Mouse (Mus musculus): ENCODE data around the gene Selenon. TPM values are rescaled to one million over a fixed set of nuclear protein-coding genes. Genes with fewer than 3 reads are reported as not detected.

Selenon gene
- total and polyA plus RNA-seq, 2 experiments = 0.74 to 2.4 TPM

DNA sequence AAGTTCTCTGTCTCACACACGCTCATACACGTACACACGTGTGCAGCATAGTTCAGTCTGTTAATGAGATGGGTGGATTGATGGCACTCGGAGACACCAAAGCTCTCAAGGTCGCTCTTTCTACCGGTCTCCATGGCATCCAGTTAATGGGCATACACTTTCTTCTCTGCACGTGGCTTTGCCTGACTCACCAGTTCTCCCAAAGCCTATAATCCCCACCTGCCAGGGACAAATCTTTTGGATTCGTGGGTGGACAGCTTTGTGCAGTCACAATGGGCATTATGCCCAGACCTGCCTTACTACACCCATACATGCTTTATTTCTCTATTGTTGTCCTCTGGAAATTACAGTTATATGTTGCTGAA, 16.2 kb downstream of the Selenon start:
- Histone ChIP-seq H3K27me3 (ENCODE audit: control insufficient read depth, insufficient read depth, low read length) (no peaks in the 10 kb centered on the region), H3K36me3 (ENCODE audit: control insufficient read depth, insufficient read depth, low read length) (peaks cover 6% of the 10 kb centered on the region; the same call in 1 of the 2 replicates), H3K9ac (ENCODE audit: low read depth, low read length) (peak overlapping the region; percentile 44), H3K4me3 (ENCODE audit: insufficient read depth, low read depth, low read length) (peak overlapping the region; percentile 38), H3K27ac (replicated peaks; ENCODE audit: insufficient read depth, low read depth, low read length) (0 out of 2 replicates have a peak overlapping the region, but pooled peaks have one; percentile 24), H3K79me2 (ENCODE audit: control insufficient read depth, insufficient read depth, low read length) (peaks cover 5% of the 10 kb centered on the region), H3K4me1 (ENCODE audit: control insufficient read depth, insufficient read depth, low read length) (peaks cover 10% of the 10 kb centered on the region)
- TF ChIP-seq POLR2A (IDR thresholded peaks at IDR 0.05; ENCODE audit: extremely low read depth, insufficient read depth, low read length) (no peak), CTCF (IDR thresholded peaks at IDR 0.05; ENCODE audit: low read depth, low read length) (no peak)
- WGBS = 2% methylated on average over 8 of the region's 8 CpGs
- peak; percentile 16 for DNase-seq (ENCODE audit: extremely low read depth, low read depth, low spot score)

GRCm38 (mm10) chr4:134534932-134535786, 16.8 kb downstream of the Selenon start, which contains the start of gene Mtfr1l:
Gene Mtfr1l (minus strand): TSS chr4:134535387.
- TF ChIP-seq POLR2A (IDR thresholded peaks at IDR 0.05; ENCODE audit: extremely low read depth, insufficient read depth, low read length) = peak; percentile 65
- TF ChIP-seq CTCF (IDR thresholded peaks at IDR 0.05; ENCODE audit: low read depth, low read length) = 0 out of 2 replicates have a peak, but pooled peaks have one; percentile 8
- peak within 1 kb of the TSS; percentile 80 for H3K27ac ChIP-seq (replicated peaks; ENCODE audit: insufficient read depth, low read depth, low read length)
- H3K27me3 ChIP-seq (ENCODE audit: control insufficient read depth, insufficient read depth, low read length) = no peaks in the 10 kb centered on the region
- peaks cover 10% of the 10 kb centered on the region for H3K4me1 ChIP-seq (ENCODE audit: control insufficient read depth, insufficient read depth, low read length)
- peaks cover 5% of the 10 kb centered on the region for H3K79me2 ChIP-seq (ENCODE audit: control insufficient read depth, insufficient read depth, low read length)
- WGBS = under 1% methylated on average over 71 of the region's 71 CpGs
- peak within 1 kb of the TSS; percentile 96 for H3K4me3 ChIP-seq (ENCODE audit: insufficient read depth, low read depth, low read length)
- H3K9ac ChIP-seq (ENCODE audit: low read depth, low read length) = peak within 1 kb of the TSS; percentile 92
- peak; percentile 88 for DNase-seq (ENCODE audit: extremely low read depth, low read depth, low spot score)
- H3K36me3 ChIP-seq (ENCODE audit: control insufficient read depth, insufficient read depth, low read length) = peaks cover 12% of the 10 kb centered on the region

GRCm38 (mm10) chr4:134534124-134534886, 17.7 kb downstream of the Selenon start:
- H3K4me3 ChIP-seq (ENCODE audit: insufficient read depth, low read depth, low read length) = peak overlapping the region; percentile 96
- H3K79me2 ChIP-seq (ENCODE audit: control insufficient read depth, insufficient read depth, low read length) = peaks cover 5% of the 10 kb centered on the region
- peak overlapping the region; percentile 80 for H3K27ac ChIP-seq (replicated peaks; ENCODE audit: insufficient read depth, low read depth, low read length)
- peak overlapping the region; percentile 92 for H3K9ac ChIP-seq (ENCODE audit: low read depth, low read length)
- peaks cover 10% of the 10 kb centered on the region for H3K4me1 ChIP-seq (ENCODE audit: control insufficient read depth, insufficient read depth, low read length)
- peaks cover 20% of the 10 kb centered on the region for H3K36me3 ChIP-seq (ENCODE audit: control insufficient read depth, insufficient read depth, low read length)
- peak; percentile 50 for DNase-seq (ENCODE audit: extremely low read depth, low read depth, low spot score)
- no peaks in the 10 kb centered on the region for H3K27me3 ChIP-seq (ENCODE audit: control insufficient read depth, insufficient read depth, low read length)
- under 1% methylated on average over 57 of the region's 57 CpGs for WGBS
- no peak for TF ChIP-seq CTCF (IDR thresholded peaks at IDR 0.05; ENCODE audit: low read depth, low read length)
- no peak for TF ChIP-seq POLR2A (IDR thresholded peaks at IDR 0.05; ENCODE audit: extremely low read depth, insufficient read depth, low read length)

- 93% methylated on average over 4 of the region's 4 CpGs for WGBS
- H3K4me3 ChIP-seq (ENCODE audit: insufficient read depth, low read depth, low read length) = no peak overlapping the region
- no peak overlapping the region for H3K9ac ChIP-seq (ENCODE audit: low read depth, low read length)
- DNase-seq (ENCODE audit: extremely low read depth, low read depth, low spot score) = no peak
- peaks cover 10% of the 10 kb centered on the region for H3K4me1 ChIP-seq (ENCODE audit: control insufficient read depth, insufficient read depth, low read length)
- H3K79me2 ChIP-seq (ENCODE audit: control insufficient read depth, insufficient read depth, low read length) = peaks cover 5% of the 10 kb centered on the region
- peaks cover 27% of the 10 kb centered on the region for H3K36me3 ChIP-seq (ENCODE audit: control insufficient read depth, insufficient read depth, low read length)
- no peak overlapping the region for H3K27ac ChIP-seq (replicated peaks; ENCODE audit: insufficient read depth, low read depth, low read length)
- TF ChIP-seq POLR2A (IDR thresholded peaks at IDR 0.05; ENCODE audit: extremely low read depth, insufficient read depth, low read length) = no peak
- TF ChIP-seq CTCF (IDR thresholded peaks at IDR 0.05; ENCODE audit: low read depth, low read length) = no peak
- no peaks in the 10 kb centered on the region for H3K27me3 ChIP-seq (ENCODE audit: control insufficient read depth, insufficient read depth, low read length)
Measured at GRCm38 (mm10) chr4:134533421-134533820, 18.5 kb downstream of the Selenon start.

- H3K27me3 ChIP-seq (ENCODE audit: control insufficient read depth, insufficient read depth, low read length) = no peaks in the 10 kb centered on the region
- H3K9ac ChIP-seq (ENCODE audit: low read depth, low read length) = no peak overlapping the region
- H3K4me3 ChIP-seq (ENCODE audit: insufficient read depth, low read depth, low read length) = no peak overlapping the region
- H3K4me1 ChIP-seq (ENCODE audit: control insufficient read depth, insufficient read depth, low read length) = peaks cover 10% of the 10 kb centered on the region
- WGBS = 84% methylated on average over 4 of the region's 4 CpGs
- peaks cover 5% of the 10 kb centered on the region for H3K79me2 ChIP-seq (ENCODE audit: control insufficient read depth, insufficient read depth, low read length)
- H3K36me3 ChIP-seq (ENCODE audit: control insufficient read depth, insufficient read depth, low read length) = peaks cover 32% of the 10 kb centered on the region
- DNase-seq (ENCODE audit: extremely low read depth, low read depth, low spot score) = no peak
- H3K27ac ChIP-seq (replicated peaks; ENCODE audit: insufficient read depth, low read depth, low read length) = no peak overlapping the region
- no peak for TF ChIP-seq CTCF (IDR thresholded peaks at IDR 0.05; ENCODE audit: low read depth, low read length)
- TF ChIP-seq POLR2A (IDR thresholded peaks at IDR 0.05; ENCODE audit: extremely low read depth, insufficient read depth, low read length) = no peak
Measured at GRCm38 (mm10) chr4:134532928-134533327, 19.0 kb downstream of the Selenon start.
